Mouse (Mus musculus) liver, adult (tissue): ENCODE data around the gene Cfap299.

Source experiments
- GATA4 ChIP-seq: IDR thresholded peaks from 2 replicates; pipeline ENCODE4 v1.6.1; 2014; ENCODE audit warnings: mild to moderate bottlenecking, low read length; ENCODE audit not compliant: insufficient replicate concordance

Cfap299 gene

DNA sequence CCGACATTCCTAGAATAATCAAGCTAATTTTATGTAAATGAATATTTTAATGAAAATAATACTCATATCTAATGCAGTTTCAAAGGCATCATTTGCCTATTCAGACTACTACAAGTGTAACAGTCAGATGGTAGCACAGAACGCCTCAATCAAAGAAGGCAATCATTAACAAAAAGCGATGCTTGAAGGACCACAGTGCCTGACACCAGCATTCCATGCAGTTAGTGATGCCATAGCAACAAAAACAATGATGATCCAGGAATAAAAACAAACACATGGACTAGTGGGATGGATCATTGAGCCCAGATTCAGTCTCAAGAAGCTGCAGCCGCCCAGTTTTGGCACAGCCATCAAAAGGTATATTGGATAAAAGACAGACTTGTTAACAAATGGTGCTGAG is 232.2 kb downstream of the Cfap299 start:
- TF ChIP-seq GATA4, result no peak

GRCm38 (mm10) chr5:98562806-98563205 is 233.7 kb downstream of the Cfap299 start:
- no peak for TF ChIP-seq GATA4

GRCm38 (mm10) chr5:98563801-98564200 is 234.7 kb downstream of the Cfap299 start:
- TF ChIP-seq GATA4, result no peak

- no peak for TF ChIP-seq GATA4
Measured at GRCm38 (mm10) chr5:98566461-98567193, 237.5 kb downstream of the Cfap299 start.

DNA sequence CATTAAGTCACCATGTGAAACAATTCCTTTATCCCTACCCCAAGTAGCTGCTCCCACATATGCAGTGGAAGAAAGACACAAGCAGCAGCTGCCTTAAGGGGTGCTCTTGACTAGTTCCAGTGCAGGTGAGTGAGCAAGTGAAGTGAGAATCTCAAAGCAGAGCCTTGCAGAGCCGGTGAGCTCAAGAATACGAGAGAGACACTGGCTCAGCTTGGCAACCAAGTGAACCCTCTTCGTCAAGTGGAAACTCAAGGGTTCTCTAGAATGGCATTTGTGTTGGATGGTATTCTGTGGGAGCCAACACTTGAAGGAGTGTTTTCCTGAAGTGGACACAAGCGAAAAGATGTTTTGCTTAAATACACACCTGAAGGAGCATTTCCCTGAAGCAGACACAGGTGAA is 239.4 kb downstream of the Cfap299 start:
- TF ChIP-seq GATA4, result no peak

- TF ChIP-seq GATA4, result no peak
Measured at GRCm38 (mm10) chr5:98569029-98569513, 240.0 kb downstream of the Cfap299 start.

- no peak for TF ChIP-seq GATA4
Measured at GRCm38 (mm10) chr5:98572392-98572791, 243.3 kb downstream of the Cfap299 start.

- no peak for TF ChIP-seq GATA4
Measured at GRCm38 (mm10) chr5:98574711-98575470, 245.8 kb downstream of the Cfap299 start.

DNA sequence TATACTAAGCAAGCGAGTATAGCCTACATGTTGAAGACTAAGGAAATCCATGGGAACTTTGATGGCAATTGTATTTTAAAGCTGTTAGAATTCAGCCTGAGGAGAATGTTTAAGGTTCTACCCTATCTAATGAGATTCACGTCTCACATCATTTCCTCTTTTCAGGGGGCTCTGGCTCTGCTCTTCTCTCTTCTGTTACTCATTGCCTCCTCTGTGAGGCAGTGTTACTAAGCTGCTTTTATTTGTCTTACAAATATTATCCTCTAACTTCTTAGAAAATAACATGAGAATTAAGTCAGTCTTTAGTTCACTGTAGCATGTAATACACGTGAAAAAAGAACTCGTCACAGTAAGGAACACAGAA is 246.3 kb downstream of the Cfap299 start:
- no peak for TF ChIP-seq GATA4

GRCm38 (mm10) chr5:98578398-98578797 is 249.3 kb downstream of the Cfap299 start:
- TF ChIP-seq GATA4, result no peak

DNA sequence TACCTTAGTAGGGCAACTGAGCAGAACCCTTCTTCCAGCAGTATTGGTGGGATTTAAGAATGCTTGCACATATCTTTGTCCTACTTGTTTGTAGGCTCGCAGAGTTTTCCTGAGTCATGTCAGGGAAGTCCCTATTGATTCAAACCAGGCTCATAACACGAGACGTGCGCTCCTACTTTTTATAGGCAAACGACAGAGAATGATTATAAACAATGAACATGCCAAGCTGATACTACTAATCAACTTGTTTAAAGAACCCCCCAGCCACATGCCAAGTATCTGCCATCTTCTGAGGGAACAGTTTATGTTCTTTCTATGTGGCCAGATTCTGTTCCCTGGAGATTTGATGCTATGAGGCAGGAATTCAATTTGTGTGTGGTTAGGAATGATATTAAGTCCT is 251.7 kb downstream of the Cfap299 start:
- TF ChIP-seq GATA4, result no peak

DNA sequence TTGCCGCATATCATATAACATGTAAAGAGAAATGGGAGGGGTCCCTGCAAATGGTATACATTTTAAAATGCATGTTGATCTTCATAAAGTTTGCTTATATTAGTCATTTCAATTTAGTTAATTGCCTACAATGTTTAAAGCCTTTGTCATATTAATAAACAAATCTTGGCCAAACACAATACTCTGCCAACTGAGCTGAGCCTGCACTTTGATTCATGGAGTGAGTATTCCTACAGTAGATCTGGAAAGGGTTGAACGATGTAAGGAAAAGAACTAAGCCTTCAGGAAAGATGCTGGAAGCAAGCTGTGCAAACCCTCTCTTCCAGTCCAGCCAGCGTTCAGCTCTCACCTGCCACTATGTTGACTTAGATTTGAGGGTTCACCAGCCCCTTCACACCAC is 252.9 kb downstream of the Cfap299 start:
- no peak for TF ChIP-seq GATA4

- no peak for TF ChIP-seq GATA4
Measured at GRCm38 (mm10) chr5:98585915-98586314, 256.8 kb downstream of the Cfap299 start.

- TF ChIP-seq GATA4, result no peak
Measured at GRCm38 (mm10) chr5:98613511-98613910, 284.4 kb downstream of the Cfap299 start.

DNA sequence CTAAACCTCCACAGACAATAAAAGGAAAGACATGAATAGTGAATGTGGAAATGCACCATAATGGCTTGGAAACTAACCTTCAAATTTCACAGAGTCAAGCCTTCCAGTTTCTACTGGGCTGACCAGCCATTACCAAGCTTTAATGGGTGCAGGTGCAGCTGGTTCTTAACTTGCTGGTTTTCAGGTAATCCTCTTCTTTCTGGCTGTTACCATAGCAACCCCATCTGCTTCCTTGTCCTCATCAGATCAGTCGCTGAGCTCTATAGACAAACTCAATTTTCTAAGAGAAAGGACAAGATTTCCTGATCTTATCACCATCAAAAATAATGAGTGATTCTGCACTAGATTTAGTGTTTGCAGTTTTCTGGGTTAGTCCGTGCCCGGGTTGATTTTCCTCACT is 287.8 kb downstream of the Cfap299 start:
- no peak for TF ChIP-seq GATA4

- no peak for TF ChIP-seq GATA4
Measured at GRCm38 (mm10) chr5:98617416-98617815, 288.3 kb downstream of the Cfap299 start.
